Mouse (Mus musculus): Measurements from ENCODE around the gene Asic3. TPM values are rescaled to one million over a fixed set of nuclear protein-coding genes. Genes with fewer than 3 reads are reported as not detected.

The Asic3 gene
- polyA plus RNA-seq (2016; fragmentation: Nextera tagmentation; extraction: Ambion mirVana) = 0.17 and 0.27 TPM in 2 replicates

DNA sequence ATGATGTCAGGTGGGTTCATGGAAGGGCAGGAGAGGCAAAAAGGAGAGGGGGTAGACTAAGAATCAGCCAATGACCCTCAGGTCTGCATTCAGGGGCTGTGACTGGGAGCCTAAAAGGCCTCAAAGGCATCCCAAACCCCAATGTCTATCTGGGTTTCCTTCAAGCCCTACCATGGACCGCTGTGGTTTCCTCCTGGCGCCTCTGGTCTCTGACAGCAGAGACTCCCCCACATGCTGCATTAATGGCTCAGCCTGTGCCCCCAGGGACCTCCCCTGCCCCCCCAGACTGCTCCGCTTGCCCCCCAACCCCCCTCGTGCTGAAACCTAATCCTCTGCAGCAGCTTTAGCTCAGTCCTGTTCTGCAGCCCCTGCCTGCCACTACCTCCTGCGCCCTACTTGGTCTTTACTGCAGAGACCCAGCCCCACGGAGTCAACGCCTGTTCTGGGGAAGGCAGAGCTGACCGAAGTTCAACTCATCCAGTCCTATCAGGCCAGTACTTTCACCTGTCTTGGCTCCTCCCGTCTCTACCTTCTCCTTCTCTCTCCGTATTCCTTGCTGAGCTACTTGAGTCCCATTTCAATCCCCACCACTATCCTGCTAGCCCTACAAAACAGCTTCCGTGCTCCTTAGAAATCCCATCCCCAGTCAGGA lies at the start of gene Asic3:
TSS of gene Asic3 (plus strand) at position 351 of the 652 bp plus-strand sequence.
- 0 out of 2 replicates have a peak, but pooled peaks cover 4% of the 10 kb centered on the region for H3K36me3 ChIP-seq
- H3K4me1 ChIP-seq = peaks cover 9% of the 10 kb centered on the region; the same call in 1 of the 2 replicates
- H3K9me3 ChIP-seq = no peaks in the 10 kb centered on the region
- WGBS = 51% methylated on average over 11 of the region's 11 CpGs
- H3K9ac ChIP-seq (replicated peaks) = no peak within 1 kb of the TSS
- ATAC-seq (ENCODE audit: low FRiP score, low read depth) = no peak
- H3K4me3 ChIP-seq = no peak within 1 kb of the TSS
- peaks cover 4% of the 10 kb centered on the region for H3K27me3 ChIP-seq
- no peak within 1 kb of the TSS for H3K4me2 ChIP-seq (replicated peaks)
- H3K27ac ChIP-seq (replicated peaks) = no peak within 1 kb of the TSS

DNA sequence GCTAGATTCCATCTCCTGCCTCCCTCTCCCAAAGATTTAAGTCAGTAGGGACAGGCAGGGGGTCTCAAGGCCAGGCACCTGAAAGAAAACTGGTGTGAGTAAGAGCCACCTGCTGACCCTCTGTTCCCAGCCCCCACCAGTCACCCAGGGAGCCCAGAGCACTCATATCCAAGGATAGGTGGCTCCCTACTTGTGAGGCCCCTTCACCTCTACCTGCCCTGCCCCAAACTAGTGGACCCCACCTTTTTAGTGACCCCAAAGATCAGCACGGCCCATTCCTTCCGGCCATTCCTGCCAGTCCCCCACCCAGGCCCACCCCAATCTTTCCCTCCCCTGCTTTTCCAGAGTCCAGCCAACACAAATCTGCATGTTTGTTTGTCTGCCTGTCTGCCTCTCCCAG lies 49.7 kb upstream of the Asic3 start:
- Histone ChIP-seq H3K4me1 (no peaks in the 10 kb centered on the region; the same call in 1 of the 2 replicates), H3K4me3 (no peak overlapping the region), H3K27me3 (no peaks in the 10 kb centered on the region), H3K4me2 (replicated peaks) (no peak overlapping the region), H3K9me3 (no peaks in the 10 kb centered on the region), H3K27ac (replicated peaks) (no peak overlapping the region), H3K36me3 (no peaks in the 10 kb centered on the region), H3K9ac (replicated peaks) (no peak overlapping the region)
- no peak for ATAC-seq (ENCODE audit: low FRiP score, low read depth)
- WGBS = 81% methylated on average over 2 of the region's 2 CpGs

DNA sequence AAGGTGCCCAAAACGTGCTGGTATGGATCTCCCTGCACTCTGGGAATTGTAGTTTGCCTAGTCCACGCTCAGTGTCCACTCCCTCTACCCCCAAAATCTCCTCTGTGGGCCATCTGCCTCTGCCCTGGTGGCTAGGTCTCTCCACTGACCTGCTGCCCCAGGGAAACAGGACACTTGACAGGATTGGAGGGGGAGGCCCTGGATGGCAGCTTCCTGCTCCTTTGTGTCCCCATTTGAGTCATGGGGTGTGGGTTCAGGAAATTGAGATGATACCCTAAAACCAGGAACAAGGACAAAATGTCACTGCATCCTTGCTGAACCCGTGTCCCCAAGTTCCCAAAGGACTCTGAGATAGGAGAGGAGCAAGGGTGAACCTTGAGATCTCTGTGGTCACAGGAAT lies 49.1 kb upstream of the Asic3 start:
- Histone ChIP-seq H3K4me1 (no peaks in the 10 kb centered on the region; the same call in 1 of the 2 replicates), H3K27ac (replicated peaks) (no peak overlapping the region), H3K4me2 (replicated peaks) (no peak overlapping the region), H3K36me3 (no peaks in the 10 kb centered on the region), H3K27me3 (no peaks in the 10 kb centered on the region), H3K9me3 (no peaks in the 10 kb centered on the region), H3K4me3 (no peak overlapping the region), H3K9ac (replicated peaks) (no peak overlapping the region)
- 63% methylated on average over 3 of the region's 3 CpGs for WGBS
- no peak for ATAC-seq (ENCODE audit: low FRiP score, low read depth)

DNA sequence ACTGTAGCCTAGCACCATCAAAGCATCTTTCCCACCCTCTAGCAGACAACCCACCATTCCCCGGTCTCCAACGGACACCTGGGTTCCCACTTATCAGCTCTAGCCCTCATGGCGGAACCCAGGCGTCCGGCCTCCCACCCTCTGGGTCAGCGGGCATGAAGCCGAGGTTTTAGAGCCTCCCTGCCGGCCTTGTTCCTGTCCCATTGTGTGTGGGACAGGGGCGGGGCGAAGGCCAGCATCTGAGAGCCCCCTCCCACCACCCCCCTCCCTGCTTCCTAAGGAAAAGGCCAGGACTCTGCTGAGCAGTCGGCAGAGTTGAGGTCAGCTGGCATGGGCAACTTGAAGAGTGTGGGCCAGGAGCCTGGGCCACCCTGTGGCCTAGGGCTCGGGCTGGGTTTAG lies 48.7 kb upstream of the Asic3 start, which contains the start of gene Nos3:
TSS of gene Nos3 (plus strand) at position 303 of the 400 bp plus-strand sequence.
- Histone ChIP-seq H3K36me3 (no peaks in the 10 kb centered on the region), H3K9me3 (no peaks in the 10 kb centered on the region), H3K4me3 (no peak within 1 kb of the TSS), H3K27ac (replicated peaks) (no peak within 1 kb of the TSS), H3K4me2 (replicated peaks) (no peak within 1 kb of the TSS), H3K27me3 (no peaks in the 10 kb centered on the region), H3K9ac (replicated peaks) (no peak within 1 kb of the TSS), H3K4me1 (no peaks in the 10 kb centered on the region; the same call in 1 of the 2 replicates)
- 35% methylated on average over 12 of the region's 12 CpGs for WGBS
- no peak for ATAC-seq (ENCODE audit: low FRiP score, low read depth)

DNA sequence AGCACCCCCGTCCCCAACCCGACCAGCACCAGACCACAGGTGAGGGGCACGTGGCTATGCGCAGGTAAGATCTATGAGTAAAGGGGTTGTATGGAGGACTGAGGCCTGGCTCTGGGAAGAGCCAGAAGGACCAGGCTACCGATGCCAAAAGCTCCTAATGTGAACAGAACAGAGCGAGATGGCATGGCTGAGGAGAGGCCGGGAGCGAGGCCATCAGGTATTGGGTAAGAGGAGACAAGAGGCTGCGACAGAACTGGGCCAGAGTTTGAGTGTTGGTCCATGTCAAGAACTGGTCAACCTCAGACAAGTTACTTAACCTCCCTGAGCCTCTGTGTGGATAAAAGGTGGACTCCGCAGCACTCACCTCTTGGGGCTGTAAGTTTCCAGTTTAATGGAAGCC lies 48.2 kb upstream of the Asic3 start:
- WGBS = 88% methylated on average over 10 of the region's 10 CpGs
- no peak for ATAC-seq (ENCODE audit: low FRiP score, low read depth)
- H3K4me2 ChIP-seq (replicated peaks) = no peak overlapping the region
- no peaks in the 10 kb centered on the region for H3K36me3 ChIP-seq
- no peak overlapping the region for H3K9ac ChIP-seq (replicated peaks)
- no peaks in the 10 kb centered on the region for H3K9me3 ChIP-seq
- no peak overlapping the region for H3K4me3 ChIP-seq
- no peak overlapping the region for H3K27ac ChIP-seq (replicated peaks)
- H3K4me1 ChIP-seq = no peaks in the 10 kb centered on the region; the same call in 1 of the 2 replicates
- no peaks in the 10 kb centered on the region for H3K27me3 ChIP-seq

DNA sequence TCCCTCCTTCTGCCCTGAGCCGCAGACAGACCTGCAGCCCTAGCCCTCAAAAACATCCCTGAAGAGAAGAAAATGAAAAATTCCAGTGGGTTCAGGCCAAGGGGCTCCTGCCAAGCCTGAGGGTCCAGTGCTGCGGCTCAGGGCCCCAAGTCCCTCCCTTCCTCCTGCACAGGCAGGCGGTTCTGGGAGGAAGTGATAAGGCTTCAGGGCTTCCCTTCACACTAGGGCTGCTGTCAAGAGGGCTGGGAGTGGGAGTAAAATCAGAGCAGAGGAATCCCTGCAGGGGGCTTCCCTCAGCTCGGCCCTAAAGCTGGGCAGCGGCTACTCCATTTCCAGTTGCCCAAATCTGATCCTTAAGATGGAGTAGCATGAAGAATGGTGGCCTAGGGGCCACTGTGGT lies 47.7 kb upstream of the Asic3 start:
- Histone ChIP-seq H3K4me1 (no peaks in the 10 kb centered on the region; the same call in 1 of the 2 replicates), H3K36me3 (no peaks in the 10 kb centered on the region), H3K4me3 (no peak overlapping the region), H3K9ac (replicated peaks) (no peak overlapping the region), H3K27me3 (no peaks in the 10 kb centered on the region), H3K4me2 (replicated peaks) (no peak overlapping the region), H3K9me3 (no peaks in the 10 kb centered on the region), H3K27ac (replicated peaks) (no peak overlapping the region)
- 55% methylated on average over 5 of the region's 5 CpGs for WGBS
- ATAC-seq (ENCODE audit: low FRiP score, low read depth) = no peak

DNA sequence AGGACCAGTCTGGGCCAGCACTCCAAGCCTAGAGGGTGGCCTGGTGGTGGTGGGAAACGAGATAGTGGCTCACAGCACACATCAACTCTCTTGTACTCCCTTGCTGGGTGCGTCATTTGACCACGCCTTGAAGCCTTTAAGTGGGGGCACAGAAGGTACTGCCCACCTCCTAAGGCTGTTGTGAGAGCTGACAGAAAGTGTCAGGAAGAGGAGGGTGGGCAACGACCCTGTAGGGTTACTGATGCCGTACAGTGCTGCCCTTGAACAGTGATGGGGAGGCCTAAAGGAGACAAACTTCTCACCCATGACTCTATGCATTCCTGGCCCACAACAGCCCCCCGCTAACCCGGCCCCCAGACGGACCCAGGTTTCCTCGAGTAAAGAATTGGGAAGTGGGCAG lies 46.8 kb upstream of the Asic3 start:
- Histone ChIP-seq H3K4me3 (no peak overlapping the region), H3K27ac (replicated peaks) (no peak overlapping the region), H3K4me2 (replicated peaks) (no peak overlapping the region), H3K9ac (replicated peaks) (no peak overlapping the region), H3K36me3 (no peaks in the 10 kb centered on the region), H3K9me3 (no peaks in the 10 kb centered on the region), H3K4me1 (no peaks in the 10 kb centered on the region), H3K27me3 (no peaks in the 10 kb centered on the region)
- WGBS = 84% methylated on average over 9 of the region's 9 CpGs
- ATAC-seq (ENCODE audit: low FRiP score, low read depth) = no peak

DNA sequence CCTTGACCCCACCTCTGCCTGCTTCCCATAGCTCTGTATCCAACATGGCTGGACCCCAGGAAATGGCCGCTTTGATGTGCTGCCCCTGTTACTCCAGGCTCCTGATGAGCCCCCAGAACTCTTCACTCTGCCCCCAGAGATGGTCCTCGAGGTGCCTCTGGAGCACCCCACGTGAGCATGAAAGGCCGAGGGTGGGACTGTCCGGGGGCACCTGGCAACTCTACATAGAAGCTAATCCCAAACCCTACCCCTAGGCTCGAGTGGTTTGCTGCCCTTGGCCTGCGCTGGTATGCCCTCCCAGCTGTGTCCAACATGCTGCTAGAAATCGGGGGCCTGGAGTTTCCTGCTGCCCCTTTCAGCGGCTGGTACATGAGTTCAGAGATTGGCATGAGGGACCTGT lies 43.4 kb upstream of the Asic3 start:
- no peak overlapping the region for H3K4me2 ChIP-seq (replicated peaks)
- no peak for ATAC-seq (ENCODE audit: low FRiP score, low read depth)
- no peak overlapping the region for H3K27ac ChIP-seq (replicated peaks)
- no peaks in the 10 kb centered on the region for H3K36me3 ChIP-seq
- H3K4me1 ChIP-seq = no peaks in the 10 kb centered on the region
- H3K9me3 ChIP-seq = no peaks in the 10 kb centered on the region
- 85% methylated on average over 9 of the region's 9 CpGs for WGBS
- H3K27me3 ChIP-seq = no peaks in the 10 kb centered on the region
- H3K4me3 ChIP-seq = no peak overlapping the region
- no peak overlapping the region for H3K9ac ChIP-seq (replicated peaks)

DNA sequence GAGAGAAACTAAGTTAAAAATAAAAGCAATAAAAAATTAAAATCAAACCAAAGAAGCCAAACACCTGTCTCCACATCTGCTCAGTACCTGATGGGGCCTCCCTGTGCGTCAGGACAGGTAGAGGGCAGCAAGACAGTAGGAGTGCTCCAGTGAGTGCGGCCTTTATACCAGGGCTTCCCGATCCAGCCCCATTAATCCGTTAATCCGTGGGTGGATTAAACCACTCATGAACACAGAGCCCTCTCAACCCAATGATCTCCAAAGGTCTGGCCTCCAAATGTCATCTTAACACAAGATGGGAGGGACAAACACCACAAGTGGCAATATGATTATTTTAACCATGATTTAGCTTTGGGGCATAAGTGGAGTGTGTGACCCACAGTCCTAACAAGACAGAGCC lies 39.4 kb upstream of the Asic3 start:
- Histone ChIP-seq H3K27me3 (no peaks in the 10 kb centered on the region), H3K36me3 (no peaks in the 10 kb centered on the region), H3K9ac (replicated peaks) (no peak overlapping the region), H3K4me3 (no peak overlapping the region), H3K27ac (replicated peaks) (no peak overlapping the region), H3K4me2 (replicated peaks) (no peak overlapping the region), H3K9me3 (no peaks in the 10 kb centered on the region), H3K4me1 (no peaks in the 10 kb centered on the region)
- 52% methylated on average over 5 of the region's 5 CpGs for WGBS
- no peak for ATAC-seq (ENCODE audit: low FRiP score, low read depth)

DNA sequence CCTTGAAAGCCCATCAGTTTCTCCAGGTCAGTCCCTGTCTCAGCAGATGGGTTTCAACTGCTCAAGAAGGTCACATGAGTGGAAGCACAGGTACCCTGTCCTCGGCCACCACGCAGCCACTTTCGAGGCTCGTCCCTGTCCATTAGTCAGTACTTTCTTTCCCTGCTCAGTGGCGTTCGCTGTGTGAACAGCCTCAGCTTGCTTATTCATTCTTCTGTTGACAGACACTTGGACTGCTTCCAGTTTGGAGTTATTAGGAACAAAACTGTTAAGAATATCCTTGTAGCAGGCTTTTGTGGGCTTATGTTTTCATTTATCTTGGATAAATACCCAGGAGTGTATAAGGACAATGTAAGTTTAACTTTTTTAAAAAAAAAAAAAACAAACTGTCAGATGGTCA lies 39.0 kb upstream of the Asic3 start:
- 77% methylated on average over 6 of the region's 6 CpGs for WGBS
- H3K36me3 ChIP-seq = no peaks in the 10 kb centered on the region
- no peak for ATAC-seq (ENCODE audit: low FRiP score, low read depth)

DNA sequence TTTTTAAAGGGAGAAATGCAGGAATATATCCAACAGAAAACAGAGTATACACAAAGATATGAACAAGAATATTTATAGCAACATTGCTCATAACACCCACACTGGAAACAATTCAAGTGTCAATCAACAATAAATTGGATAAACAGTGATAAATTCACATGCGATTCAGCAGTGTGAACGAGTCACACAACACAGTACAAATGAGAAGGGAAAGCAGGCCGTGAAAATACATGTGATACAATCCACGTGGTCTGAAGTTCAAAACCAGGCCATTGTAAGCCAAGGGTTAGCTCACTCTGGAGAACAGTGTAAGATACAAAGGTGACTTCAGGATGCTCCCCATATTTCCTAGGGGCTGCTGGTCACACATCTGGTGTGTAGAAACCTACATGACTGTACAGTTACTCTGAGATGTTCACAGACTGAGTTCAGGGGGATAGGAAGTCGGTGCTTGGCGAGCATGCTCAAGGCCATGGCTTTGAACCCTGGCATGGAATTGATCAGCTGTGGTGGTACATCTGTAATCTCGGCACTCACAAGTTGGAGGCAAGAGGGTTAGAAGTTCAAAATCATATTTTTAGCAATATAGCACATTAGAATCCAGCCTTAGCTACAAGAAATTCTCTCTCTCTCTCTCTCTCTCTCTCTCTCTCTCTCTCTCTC lies 38.4 kb upstream of the Asic3 start:
- Histone ChIP-seq H3K4me1 (no peaks in the 10 kb centered on the region), H3K4me3 (no peak overlapping the region), H3K27me3 (no peaks in the 10 kb centered on the region), H3K27ac (replicated peaks) (no peak overlapping the region), H3K9ac (replicated peaks) (no peak overlapping the region), H3K9me3 (no peaks in the 10 kb centered on the region), H3K36me3 (no peaks in the 10 kb centered on the region), H3K4me2 (replicated peaks) (no peak overlapping the region)
- ATAC-seq (ENCODE audit: low FRiP score, low read depth) = no peak
- WGBS = 88% methylated on average over 7 of the region's 7 CpGs

More for the DNA sequence above, 39.0 kb upstream of the Asic3 start:
- H3K4me1 ChIP-seq = no peaks in the 10 kb centered on the region
- no peak overlapping the region for H3K27ac ChIP-seq (replicated peaks)
- no peaks in the 10 kb centered on the region for H3K9me3 ChIP-seq
- no peaks in the 10 kb centered on the region for H3K27me3 ChIP-seq
- no peak overlapping the region for H3K9ac ChIP-seq (replicated peaks)
- H3K4me3 ChIP-seq = no peak overlapping the region
- no peak overlapping the region for H3K4me2 ChIP-seq (replicated peaks)

DNA sequence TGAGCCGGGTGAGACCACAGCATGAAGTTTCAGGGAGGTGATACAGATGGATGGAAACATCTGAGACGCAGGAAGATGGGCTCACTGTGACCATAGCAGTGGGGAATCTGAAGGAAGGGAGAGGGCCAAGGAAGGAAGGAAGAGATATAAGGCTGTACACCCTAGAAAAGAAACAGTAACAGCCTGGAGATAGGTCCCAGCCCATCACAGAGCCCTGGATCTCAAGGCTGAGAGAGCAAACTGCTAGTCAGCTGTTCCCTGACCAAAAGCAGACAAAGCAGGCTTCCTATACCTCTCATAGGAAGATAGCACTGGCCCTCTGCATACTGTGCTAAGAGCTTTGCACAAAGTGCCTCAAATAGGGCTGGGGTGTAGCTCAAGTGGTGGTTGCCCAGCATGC lies 34.5 kb upstream of the Asic3 start:
- H3K4me2 ChIP-seq (replicated peaks) = no peak overlapping the region
- H3K27ac ChIP-seq (replicated peaks) = no peak overlapping the region
- H3K9me3 ChIP-seq = no peaks in the 10 kb centered on the region
- H3K4me3 ChIP-seq = no peak overlapping the region
- WGBS = 74% methylated on average over 2 of the region's 2 CpGs
- peaks cover 6% of the 10 kb centered on the region for H3K4me1 ChIP-seq
- H3K27me3 ChIP-seq = no peaks in the 10 kb centered on the region
- no peak for ATAC-seq (ENCODE audit: low FRiP score, low read depth)
- no peak overlapping the region for H3K9ac ChIP-seq (replicated peaks)
- no peaks in the 10 kb centered on the region for H3K36me3 ChIP-seq
